In genomic region chr2:25053101-25053500, GRCm38 (mm10) we compare ENCODE assay signal across 37 mouse cellular contexts. TPM values are rescaled to one million over a fixed set of nuclear protein-coding genes. Genes with fewer than 3 reads are reported as not detected.
"Had no signal": no experiment of that assay in that cellular context is flagged by ENCODE, and none has a peak within 500 bp of the region (broad histone marks: within the 10 kb centered on the region; RNA-seq: fewer than 3 reads in every experiment).

No protein-coding gene starts in this region.

- H3K4me2 ChIP-seq: heart, embryonic 12.5 days; hindbrain, embryonic 13.5 days; kidney, embryonic 15.5 days; limb, embryonic 13.5 days; limb, embryonic 15.5 days; liver, embryonic 11.5 days had no signal

- H3K27me3 ChIP-seq: heart, embryonic 12.5 days; hindbrain, embryonic 13.5 days; hindbrain, embryonic 15.5 days; kidney, embryonic 15.5 days; limb, embryonic 13.5 days; limb, embryonic 15.5 days had no signal

- H3K4me3 ChIP-seq: heart, embryonic 12.5 days; hindbrain, embryonic 13.5 days; hindbrain, embryonic 15.5 days; kidney, embryonic 15.5 days; limb, embryonic 15.5 days had no signal

- H3K27ac ChIP-seq: hindbrain, postnatal 0 days; kidney, embryonic 15.5 days; kidney, postnatal 0 days; limb, embryonic 13.5 days; limb, embryonic 15.5 days; liver, embryonic 14.5 days had no signal

- ATAC-seq: hindbrain, postnatal 0 days had no signal

- H3K9me3 ChIP-seq: heart, embryonic 10.5 days; heart, embryonic 12.5 days; hindbrain, embryonic 13.5 days; hindbrain, embryonic 15.5 days; kidney, embryonic 15.5 days; limb, embryonic 13.5 days; limb, embryonic 15.5 days had no signal

- DNase-seq: gastrocnemius, postnatal 14 days; gastrocnemius, postnatal 36 days; heart, postnatal 10 days; heart, postnatal 36 days; kidney, adult 11 months; kidney, adult 2 months; kidney, adult 9 months; kidney, postnatal 14 days; kidney, postnatal 36 days; left cerebral cortex, postnatal 4 days had no signal

- H3K9ac ChIP-seq: heart, embryonic 12.5 days; hindbrain, embryonic 13.5 days; hindbrain, embryonic 15.5 days; kidney, embryonic 15.5 days; limb, embryonic 13.5 days; limb, embryonic 15.5 days; liver, embryonic 14.5 days had no signal

RNA-seq across cellular contexts. Expression of gene Entpd8, which starts 27.0 kb away (rescaled TPM):
- total RNA-seq: gastrocnemius, adult 18-20 months; gastrocnemius, adult 8-10 months; gastrocnemius, postnatal 14 days; heart, adult 18-20 months; heart, adult 8-10 months; heart, postnatal 10 days; heart, postnatal 36 days; hematopoietic stem cell, adult 5-6 weeks; hindbrain, postnatal 0 days; layer of hippocampus, adult 18-20 months; layer of hippocampus, postnatal 10 days; layer of hippocampus, postnatal 36 days; left cerebral cortex, adult 18-20 months; left cerebral cortex, adult 8-10 months; left cerebral cortex, postnatal 10 days; left cerebral cortex, postnatal 25 days; left cerebral cortex, postnatal 4 days had no signal
- polyA plus RNA-seq: heart, embryonic 12.5 days; heart, embryonic 14.5 days; hindbrain, embryonic 11.5 days; hindbrain, embryonic 13.5 days; hindbrain, postnatal 0 days; limb, embryonic 11.5 days; limb, embryonic 13.5 days; limb, embryonic 15.5 days had no signal

RNA-seq across cellular contexts. Expression of gene Noxa1, which starts 41.8 kb away (rescaled TPM):
- total RNA-seq: gastrocnemius, adult 18-20 months; gastrocnemius, adult 8-10 months; gastrocnemius, postnatal 14 days; gastrocnemius, postnatal 36 days; heart, adult 18-20 months; heart, adult 8-10 months; heart, postnatal 10 days; heart, postnatal 36 days; hematopoietic stem cell, adult 5-6 weeks; hindbrain, postnatal 0 days; layer of hippocampus, adult 18-20 months; layer of hippocampus, postnatal 10 days; layer of hippocampus, postnatal 36 days; left cerebral cortex, adult 18-20 months; left cerebral cortex, adult 8-10 months; left cerebral cortex, postnatal 10 days; left cerebral cortex, postnatal 25 days; left cerebral cortex, postnatal 4 days had no signal
- polyA plus RNA-seq: heart, embryonic 14.5 days; heart, embryonic 16.5 days; hindbrain, embryonic 11.5 days; hindbrain, embryonic 13.5 days; hindbrain, embryonic 15.5 days; hindbrain, postnatal 0 days; kidney, adult 2 months had no signal
